Mouse (Mus musculus) heart, adult 2 months (tissue): ENCODE results near the gene Pde4d.

Experiments used
- CTCF ChIP-seq: fragments of 200-600 bp; IDR thresholded peaks from 2 replicates; pipeline ENCODE4 v1.8.1; 2022; ENCODE audit warnings: antibody characterized with exemption, mild to moderate bottlenecking, moderate library complexity
- EP300 ChIP-seq: fragments of 200-500 bp; IDR thresholded peaks from 2 replicates; pipeline ENCODE4 v1.6.1; 2011; ENCODE audit warnings: low read depth, low read length, control low read depth; ENCODE audit not compliant: insufficient read depth

GRCm38 (mm10) chr13:109932688-109933087, 1482.9 kb downstream of the Pde4d start:
- no peak for TF ChIP-seq EP300
- TF ChIP-seq CTCF: no peak
